ENCODE assay signal across 9 mouse cellular contexts in genomic region chr5:107147951-107148766, GRCm38 (mm10).
DNase-seq lines count a peak whose midpoint lies in the region; ATAC-seq lines count a peak whose summit lies in the region.
"Had no signal": no experiment of that assay in that cellular context is flagged by ENCODE, and none has a peak within 500 bp of the region (broad histone marks: within the 10 kb centered on the region; RNA-seq: fewer than 3 reads in every experiment).

No protein-coding gene starts in this region.

- DNase-seq in spleen, postnatal 36 days (ENCODE audit: low spot score in 2 of 2): peak; percentile 13 to 14
- DNase-seq in spleen, adult 18-20 months: no peak
- DNase-seq in embryo, embryonic 10.5 days (ENCODE audit: low spot score): peak; percentile 59
- peak; percentile 91 to 93 for DNase-seq in heart, adult 9 months (ENCODE audit: low spot score in 2 of 2)
- DNase-seq in urinary bladder, postnatal 10 days (ENCODE audit: low spot score): no peak

- H3K27ac ChIP-seq in kidney, embryonic 16.5 days (ENCODE audit: low read length): peak overlapping the region; percentile 47; the same call in 1 of the 2 replicates
- peak overlapping the region; percentile 62; the same call in 1 of the 2 replicates for H3K27ac ChIP-seq in limb, embryonic 12.5 days
- H3K27ac ChIP-seq in neural tube, embryonic 15.5 days (replicated peaks): no peak overlapping the region
- H3K27ac ChIP-seq: limb, embryonic 15.5 days had no signal

- WGBS in kidney, embryonic 16.5 days: 49% methylated on average over 13 of the region's 13 CpGs
- 40% methylated on average over 13 of the region's 13 CpGs for WGBS in limb, embryonic 12.5 days
- WGBS in neural tube, embryonic 15.5 days: 26% methylated on average over 13 of the region's 13 CpGs

- no peak overlapping the region for H3K4me2 ChIP-seq in kidney, embryonic 16.5 days (replicated peaks; ENCODE audit: low read depth, low read length)
- H3K4me2 ChIP-seq in limb, embryonic 12.5 days: no peak overlapping the region
- H3K4me2 ChIP-seq in neural tube, embryonic 15.5 days: no peak overlapping the region
- H3K4me2 ChIP-seq: limb, embryonic 15.5 days had no signal

- no peaks in the 10 kb centered on the region for H3K27me3 ChIP-seq in kidney, embryonic 16.5 days (ENCODE audit: insufficient read depth, low read length)
- no peaks in the 10 kb centered on the region for H3K27me3 ChIP-seq in limb, embryonic 12.5 days
- H3K27me3 ChIP-seq in neural tube, embryonic 15.5 days (replicated peaks): no peaks in the 10 kb centered on the region; the same call in 1 of the 2 replicates
- H3K27me3 ChIP-seq: limb, embryonic 15.5 days had no signal

- H3K9ac ChIP-seq in kidney, embryonic 16.5 days (replicated peaks; ENCODE audit: low read length): no peak overlapping the region
- H3K9ac ChIP-seq in limb, embryonic 12.5 days (replicated peaks): no peak overlapping the region
- H3K9ac ChIP-seq in neural tube, embryonic 15.5 days (replicated peaks): no peak overlapping the region
- H3K9ac ChIP-seq: limb, embryonic 15.5 days had no signal

- H3K36me3 ChIP-seq in kidney, embryonic 16.5 days (ENCODE audit: insufficient read depth, low read length): no peaks in the 10 kb centered on the region; the same call in 1 of the 2 replicates
- peaks cover 4% of the 10 kb centered on the region; the same call in 1 of the 2 replicates for H3K36me3 ChIP-seq in limb, embryonic 12.5 days
- H3K36me3 ChIP-seq in neural tube, embryonic 15.5 days: no peaks in the 10 kb centered on the region

- H3K4me3 ChIP-seq in kidney, embryonic 16.5 days (ENCODE audit: low read length): no peak overlapping the region
- H3K4me3 ChIP-seq in limb, embryonic 12.5 days (replicated peaks): no peak overlapping the region
- H3K4me3 ChIP-seq in neural tube, embryonic 15.5 days (replicated peaks): no peak overlapping the region
- H3K4me3 ChIP-seq: limb, embryonic 15.5 days had no signal

- ATAC-seq in kidney, embryonic 16.5 days (ENCODE audit: low FRiP score, low TSS enrichment): no peak
- ATAC-seq in limb, embryonic 12.5 days (ENCODE audit: insufficient number of reproducible peaks, insufficient read depth, low FRiP score, low TSS enrichment, low read depth): no peak
- peak; percentile 34; the same call in 1 of the 2 replicates for ATAC-seq in neural tube, embryonic 15.5 days (ENCODE audit: low FRiP score)

- no peaks in the 10 kb centered on the region for H3K9me3 ChIP-seq in kidney, embryonic 16.5 days (ENCODE audit: low read length)
- H3K9me3 ChIP-seq in limb, embryonic 12.5 days: no peaks in the 10 kb centered on the region
- H3K9me3 ChIP-seq in neural tube, embryonic 15.5 days (replicated peaks): no peaks in the 10 kb centered on the region
- H3K9me3 ChIP-seq: limb, embryonic 15.5 days had no signal

- H3K4me1 ChIP-seq in kidney, embryonic 16.5 days (ENCODE audit: insufficient read depth, low read length): peaks cover 31% of the 10 kb centered on the region
- peaks cover 53% of the 10 kb centered on the region for H3K4me1 ChIP-seq in limb, embryonic 12.5 days (replicated peaks)
- H3K4me1 ChIP-seq in neural tube, embryonic 15.5 days: peaks cover 27% of the 10 kb centered on the region

Comparison
In these comparisons a context has a peak if more than half of its experiments do, and no peak if none do; other contexts are left out.
1. DNase-seq: peak in spleen, postnatal 36 days (2 of 2), embryo, embryonic 10.5 days (single experiment) and heart, adult 9 months (2 of 2); none in spleen, adult 18-20 months (0 of 2) and urinary bladder, postnatal 10 days (single experiment).